In the genomic region with DNA sequence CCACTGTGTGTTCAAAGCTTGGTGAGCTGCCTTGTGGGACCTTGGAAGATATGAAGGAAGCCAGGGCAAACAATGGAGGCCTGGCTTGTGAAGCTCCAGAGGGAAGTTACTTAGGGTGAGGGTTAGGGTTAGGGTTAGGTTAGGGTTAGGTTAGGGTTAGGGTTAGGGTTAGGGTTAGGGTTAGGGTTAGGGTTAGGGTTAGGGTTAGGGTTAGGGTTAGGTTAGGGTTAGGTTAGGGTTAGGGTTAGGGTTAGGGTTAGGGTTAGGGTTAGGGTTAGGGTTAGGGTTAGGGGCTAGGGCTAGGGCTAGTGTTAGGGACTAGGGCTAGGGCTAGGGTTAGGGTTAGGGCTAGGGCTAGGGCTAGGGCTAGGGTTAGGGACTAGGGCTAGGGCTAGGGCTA, we compare ENCODE assay signal across 8 mouse cellular contexts.
DNase-seq lines count a peak whose midpoint lies in the region; ATAC-seq and TF ChIP-seq lines count a peak whose summit lies in the region.
"Not testable (repeated sequence)": the region's sequence is repeated elsewhere in the genome, so short reads cannot be mapped to it uniquely, and the experiment has no call there.

No protein-coding gene starts in this region.

- H3K4me1 ChIP-seq in CH12.LX (ENCODE audit: control insufficient read depth in 1 of 2, insufficient read depth in 2 of 2); embryonic facial prominence, embryonic 12.5 days; forebrain, embryonic 13.5 days; hindbrain, embryonic 11.5 days (replicated peaks; ENCODE audit: control insufficient read depth, insufficient read depth, low read length); limb, embryonic 11.5 days (ENCODE audit: control insufficient read depth, insufficient read depth, low read length); liver, embryonic 15.5 days (replicated peaks): not testable (repeated sequence)

- not testable (repeated sequence) for H3K27me3 ChIP-seq in CH12.LX (replicated peaks); embryonic facial prominence, embryonic 12.5 days; forebrain, embryonic 13.5 days; hindbrain, embryonic 11.5 days (ENCODE audit: control insufficient read depth, insufficient read depth, low read length); limb, embryonic 11.5 days (ENCODE audit: control insufficient read depth, insufficient read depth, low read length); liver, embryonic 15.5 days

- peaks cover 79% of the 10 kb centered on the region for H3K9me3 ChIP-seq in CH12.LX (replicated peaks; ENCODE audit: low read length)
- H3K9me3 ChIP-seq in embryonic facial prominence, embryonic 12.5 days; forebrain, embryonic 13.5 days (replicated peaks); hindbrain, embryonic 11.5 days (ENCODE audit: control insufficient read depth, low read length); limb, embryonic 11.5 days (ENCODE audit: control insufficient read depth, low read length); liver, embryonic 15.5 days (replicated peaks): not testable (repeated sequence)

- H3K4me3 ChIP-seq in CH12.LX (replicated peaks in 1 of 3; ENCODE audit: low read depth in 2 of 3, low read length in 2 of 3, poor library complexity in 1 of 3); embryonic facial prominence, embryonic 12.5 days; forebrain, embryonic 13.5 days; hindbrain, embryonic 11.5 days (ENCODE audit: low read depth, low read length); limb, embryonic 11.5 days (ENCODE audit: low read depth, low read length); liver, embryonic 15.5 days (replicated peaks): not testable (repeated sequence)

- not testable (repeated sequence) for H3K27ac ChIP-seq in CH12.LX (ENCODE audit: insufficient read depth, low read depth); embryonic facial prominence, embryonic 12.5 days; forebrain, embryonic 13.5 days; hindbrain, embryonic 11.5 days (ENCODE audit: low read depth, low read length); limb, embryonic 11.5 days (replicated peaks; ENCODE audit: low read depth, low read length); liver, embryonic 15.5 days (replicated peaks)

- TF ChIP-seq CTCF in CH12.LX (conservative IDR thresholded peaks at IDR 0.05 in 1 of 2, IDR thresholded peaks at IDR 0.05 in 1 of 2; ENCODE audit: low read depth in 2 of 2, low read length in 2 of 2) = not testable (repeated sequence)

- in situ Hi-C loops in CH12.LX (cut with MboI; ENCODE audit: low pct_ligation_motif_present, low pct_unique_long_range_greater_than_20kb, low sequenced_read_pairs) = not testable (repeated sequence)

- not testable (repeated sequence) for H3K36me3 ChIP-seq in CH12.LX (replicated peaks in 1 of 2; ENCODE audit: control insufficient read depth in 1 of 2, insufficient read depth in 1 of 2, low read length in 1 of 2); embryonic facial prominence, embryonic 12.5 days; forebrain, embryonic 13.5 days (ENCODE audit: poor library complexity, severe bottlenecking); hindbrain, embryonic 11.5 days (ENCODE audit: control insufficient read depth, insufficient read depth, low read length); limb, embryonic 11.5 days (ENCODE audit: control insufficient read depth, insufficient read depth, low read length); liver, embryonic 15.5 days (replicated peaks)

- not testable (repeated sequence) for TF ChIP-seq EP300 in CH12.LX (IDR thresholded peaks at IDR 0.05; ENCODE audit: low read length)

- ATAC-seq in embryonic facial prominence, embryonic 12.5 days (ENCODE audit: insufficient number of reproducible peaks, insufficient read depth, low FRiP score, low TSS enrichment) = peak; percentile 75; the same call in 1 of the 2 replicates
- ATAC-seq in forebrain, embryonic 13.5 days = peak; percentile 74; the same call in 1 of the 2 replicates
- ATAC-seq in hindbrain, embryonic 11.5 days (ENCODE audit: low FRiP score) = peak; percentile 89
- ATAC-seq in limb, embryonic 11.5 days (ENCODE audit: insufficient number of reproducible peaks, low FRiP score, low TSS enrichment, low read depth) = 0 out of 2 replicates have a peak, but pooled peaks have one; percentile 70
- ATAC-seq in liver, embryonic 15.5 days (ENCODE audit: insufficient read depth) = peak; percentile 69; the same call in 1 of the 2 replicates
- peak; percentile 94 for ATAC-seq in megakaryocyte-erythroid progenitor cell, adult 5-6 weeks (replicated peaks; ENCODE audit: low FRiP score, low TSS enrichment, poor library complexity, severe bottlenecking)
- peak; percentile 70; the same call in 1 of the 2 replicates for ATAC-seq in neutrophil, adult 5-6 weeks (ENCODE audit: extremely low read depth, insufficient number of reproducible peaks, low FRiP score, poor library complexity, severe bottlenecking)

- not testable (repeated sequence) for TF ChIP-seq POLR2A in CH12.LX (IDR thresholded peaks at IDR 0.05; ENCODE audit: low read depth, low read length)

- not testable (repeated sequence) for H3K79me2 ChIP-seq in CH12.LX (replicated peaks; ENCODE audit: control insufficient read depth, extremely low read depth, insufficient read depth, poor library complexity, severe bottlenecking)

- not testable (repeated sequence) for H3K4me2 ChIP-seq in CH12.LX (ENCODE audit: insufficient read depth, low read depth, poor library complexity, severe bottlenecking); embryonic facial prominence, embryonic 12.5 days (replicated peaks); forebrain, embryonic 13.5 days; hindbrain, embryonic 11.5 days (replicated peaks; ENCODE audit: low read depth, low read length); limb, embryonic 11.5 days (ENCODE audit: low read depth, severe bottlenecking); liver, embryonic 15.5 days

- DNase-seq in CH12.LX (ENCODE audit: extremely low read depth) = peak; percentile 0
- DNase-seq in hindbrain, embryonic 11.5 days (ENCODE audit: low spot score); limb, embryonic 11.5 days (ENCODE audit: low spot score): not testable (repeated sequence)

- dilution Hi-C loops in CH12.LX (cut with MboI; ENCODE audit: extremely low pct_ligation_motif_present, extremely low pct_unique_long_range_greater_than_20kb, low sequenced_read_pairs) = not testable (repeated sequence)

- not testable (repeated sequence) for H3K9ac ChIP-seq in CH12.LX (ENCODE audit: insufficient read depth, low read depth); embryonic facial prominence, embryonic 12.5 days; forebrain, embryonic 13.5 days; hindbrain, embryonic 11.5 days (ENCODE audit: low read depth, low read length); limb, embryonic 11.5 days (ENCODE audit: low read length); liver, embryonic 15.5 days

- not testable (repeated sequence) for TF ChIP-seq RAD21 in CH12.LX (IDR thresholded peaks at IDR 0.05; ENCODE audit: low read depth, low read length)
